Mouse (Mus musculus) forebrain, embryonic 16.5 days (tissue): ENCODE results near the gene Ubr3. TPM values are rescaled to one million over a fixed set of nuclear protein-coding genes. Genes with fewer than 3 reads are reported as not detected.
"Not testable (repeated sequence)": the region's sequence is repeated elsewhere in the genome, so short reads cannot be mapped to it uniquely, and the experiment has no call there.

Source experiments
- ATAC-seq: fragments of 200-750 bp; cut with Nextera tagmentation; 2 replicates; pipeline ENCODE4 v1.8.0; 2017; ENCODE audit warnings: mild to moderate bottlenecking, moderate library complexity
- H3K27ac ChIP-seq: fragments of 300-500 bp; sonication (generic); 2 replicates; pipeline ENCODE4 v1.5.1; 2014; ENCODE audit warnings: low read length, control low read depth
- H3K27me3 ChIP-seq: fragments of 300-500 bp; sonication (generic); replicated peaks from 2 replicates; pipeline ENCODE4 v1.6.1; 2014; ENCODE audit warnings: low read length; ENCODE audit not compliant: control insufficient read depth, insufficient read depth
- H3K36me3 ChIP-seq: fragments of 300-500 bp; sonication (generic); 2 replicates; pipeline ENCODE4 v1.6.1; 2014; ENCODE audit not compliant: control insufficient read depth, insufficient read depth
- H3K4me1 ChIP-seq: fragments of 300-500 bp; sonication (generic); replicated peaks from 2 replicates; pipeline ENCODE4 v1.6.1; 2014; ENCODE audit warnings: low read length; ENCODE audit not compliant: control insufficient read depth, insufficient read depth
- H3K4me2 ChIP-seq: fragments of 300-500 bp; sonication (generic); 2 replicates; pipeline ENCODE4 v1.6.1; 2014; ENCODE audit warnings: mild to moderate bottlenecking, low read length, control low read depth
- H3K4me3 ChIP-seq: fragments of 300-500 bp; sonication (generic); replicated peaks from 2 replicates; pipeline ENCODE4 v1.5.1; 2014; ENCODE audit warnings: mild to moderate bottlenecking, low read length, control low read depth
- H3K9ac ChIP-seq: fragments of 300-500 bp; sonication (generic); replicated peaks from 2 replicates; pipeline ENCODE4 v1.6.1; 2014; ENCODE audit warnings: low read depth, low read length, control low read depth
- H3K9me3 ChIP-seq: fragments of 300-500 bp; sonication (generic); 2 replicates; pipeline ENCODE4 v1.6.1; 2016; ENCODE audit warnings: low read length; ENCODE audit not compliant: control insufficient read depth
- WGBS: fragments of 180-500 bp; shearing (Covaris S2); extraction: QIAGEN DNeasy Blood & Tissue Kit; methylation state at CpG from one replicate; pipeline ENCODE4 v1.1.7; 2014; 5-methylcytosine and 5-hydroxymethylcytosine counted together
- polyA plus RNA-seq: library from polyadenylated mRNA; unstranded; fragments of >200 nt; fragmentation: Nextera tagmentation; extraction: Ambion mirVana; gene quantifications from 2 replicates; pipeline ENCODE4 v1.2.1, GENCODE M21; 2015

Gene Ubr3
- polyA plus RNA-seq, 1 experiment from 2014 or later: 18.2 TPM

DNA sequence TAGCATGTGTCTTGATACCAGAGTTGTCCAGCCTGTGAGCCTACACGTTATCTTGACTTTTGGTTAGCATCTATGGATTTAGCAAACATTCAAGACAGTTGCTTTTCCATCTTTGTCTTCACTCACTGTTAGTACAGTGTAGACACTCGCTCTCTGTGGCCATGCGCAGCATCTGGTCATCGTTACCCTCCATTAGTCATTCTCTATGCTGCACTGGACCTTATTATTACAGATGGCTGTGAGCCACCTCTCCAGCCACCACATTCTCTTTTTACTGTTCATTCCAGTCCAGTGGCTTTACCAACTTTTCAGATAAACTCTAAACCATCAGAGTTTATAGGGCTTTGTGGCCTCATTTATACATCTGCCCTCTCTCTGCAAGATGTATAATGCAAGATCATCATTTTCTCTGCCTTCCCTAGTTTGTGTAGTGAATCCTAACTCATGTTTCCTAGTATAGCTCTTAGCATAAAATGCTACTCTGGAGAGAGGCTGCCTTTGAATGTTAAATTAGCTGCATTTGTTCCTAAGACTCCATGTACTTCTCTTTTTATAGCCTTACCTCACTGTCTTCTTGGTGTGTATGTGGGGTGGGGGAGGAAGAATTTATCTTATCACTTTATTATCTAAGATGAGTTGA, 44.5 kb downstream of the Ubr3 start:
- H3K27ac ChIP-seq: no peak overlapping the region
- H3K27me3 ChIP-seq: no peaks in the 10 kb centered on the region
- H3K9ac ChIP-seq: no peak overlapping the region
- no peak overlapping the region for H3K4me2 ChIP-seq
- no peak for ATAC-seq
- H3K4me1 ChIP-seq: no peaks in the 10 kb centered on the region; the same call in 1 of the 2 replicates
- no peaks in the 10 kb centered on the region for H3K9me3 ChIP-seq
- H3K4me3 ChIP-seq: no peak overlapping the region
- 81% methylated on average over 4 of the region's 4 CpGs for whole genome bisulfite sequencing
- no peaks in the 10 kb centered on the region; the same call in 1 of the 2 replicates for H3K36me3 ChIP-seq

- Histone ChIP-seq H3K36me3 (peaks cover 2% of the 10 kb centered on the region; the same call in 1 of the 2 replicates), H3K4me2 (no peak overlapping the region), H3K9ac (no peak overlapping the region), H3K27me3 (no peaks in the 10 kb centered on the region), H3K4me3 (no peak overlapping the region), H3K9me3 (no peaks in the 10 kb centered on the region), H3K27ac (no peak overlapping the region), H3K4me1 (no peaks in the 10 kb centered on the region)
- ATAC-seq: no peak
- WGBS: 76% methylated on average over 8 of the region's 8 CpGs
These were observed 55.8 kb downstream of the Ubr3 start for GRCm38 (mm10) chr2:69952849-69953248.

DNA sequence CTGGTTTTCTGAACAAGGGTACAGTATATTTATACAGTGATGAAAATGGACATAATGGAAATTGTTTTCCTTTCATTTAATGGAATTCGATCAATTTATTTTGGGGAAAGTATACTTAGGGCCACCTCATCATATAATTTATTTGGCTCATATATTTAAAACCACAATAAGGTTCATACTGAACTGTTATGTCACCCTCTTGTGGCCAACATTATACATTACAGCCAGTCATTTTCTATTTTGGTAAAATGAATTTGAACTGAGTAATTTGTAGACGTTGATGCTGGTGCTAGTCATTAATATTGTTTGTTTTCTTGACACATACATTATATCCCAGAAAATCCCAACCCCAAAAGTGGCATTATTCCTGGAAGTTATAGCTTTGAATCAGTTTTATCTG, 58.6 kb downstream of the Ubr3 start:
- Histone ChIP-seq H3K36me3 (peaks cover 6% of the 10 kb centered on the region), H3K27ac (no peak overlapping the region), H3K4me1 (no peaks in the 10 kb centered on the region), H3K4me2 (no peak overlapping the region), H3K4me3 (no peak overlapping the region), H3K27me3 (no peaks in the 10 kb centered on the region), H3K9me3 (no peaks in the 10 kb centered on the region), H3K9ac (no peak overlapping the region)
- 46% methylated on average over 2 of the region's 2 CpGs for WGBS
- no peak for ATAC-seq

GRCm38 (mm10) chr2:69957622-69958021, 60.6 kb downstream of the Ubr3 start:
- Histone ChIP-seq H3K27me3 (no peaks in the 10 kb centered on the region), H3K27ac (no peak overlapping the region), H3K9me3 (no peaks in the 10 kb centered on the region), H3K4me2 (no peak overlapping the region), H3K36me3 (peaks cover 6% of the 10 kb centered on the region), H3K9ac (no peak overlapping the region), H3K4me3 (no peak overlapping the region), H3K4me1 (no peaks in the 10 kb centered on the region)
- WGBS: 95% methylated on average over 2 of the region's 2 CpGs
- ATAC-seq: no peak

DNA sequence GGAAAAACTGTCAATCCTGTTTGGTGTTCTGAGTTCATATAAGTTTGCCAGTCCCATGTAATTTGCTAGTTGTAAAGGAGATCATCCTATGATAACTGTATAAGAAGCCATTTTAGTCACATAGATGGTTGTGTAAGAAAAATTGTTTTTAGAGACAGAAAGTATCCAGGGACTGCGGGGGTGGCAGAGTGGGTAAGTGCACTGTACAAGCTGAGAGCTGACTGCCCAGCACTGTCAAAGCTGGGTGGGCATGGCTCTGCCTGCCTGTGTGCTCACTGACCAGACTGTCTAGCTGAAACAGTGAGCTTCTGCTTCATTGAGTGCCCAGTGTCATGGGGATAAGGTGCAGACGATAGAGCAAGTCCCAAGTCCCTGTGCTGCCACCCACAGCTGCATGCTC, 77.8 kb downstream of the Ubr3 start:
- Histone ChIP-seq H3K4me2 (no peak overlapping the region), H3K9me3 (no peaks in the 10 kb centered on the region), H3K27me3 (no peaks in the 10 kb centered on the region), H3K9ac (no peak overlapping the region), H3K36me3 (peaks cover 23% of the 10 kb centered on the region), H3K27ac (no peak overlapping the region), H3K4me1 (no peaks in the 10 kb centered on the region), H3K4me3 (no peak overlapping the region)
- ATAC-seq: no peak
- WGBS: 88% methylated on average over 2 of the region's 2 CpGs

- Histone ChIP-seq H3K4me1 (no peaks in the 10 kb centered on the region), H3K4me2 (no peak overlapping the region), H3K9me3 (no peaks in the 10 kb centered on the region), H3K9ac (no peak overlapping the region), H3K36me3 (peaks cover 17% of the 10 kb centered on the region), H3K27me3 (no peaks in the 10 kb centered on the region), H3K4me3 (no peak overlapping the region), H3K27ac (no peak overlapping the region)
- ATAC-seq: no peak
- WGBS: 90% methylated on average over 6 of the region's 6 CpGs
These were observed 92.2 kb downstream of the Ubr3 start for GRCm38 (mm10) chr2:69989224-69989623.

DNA sequence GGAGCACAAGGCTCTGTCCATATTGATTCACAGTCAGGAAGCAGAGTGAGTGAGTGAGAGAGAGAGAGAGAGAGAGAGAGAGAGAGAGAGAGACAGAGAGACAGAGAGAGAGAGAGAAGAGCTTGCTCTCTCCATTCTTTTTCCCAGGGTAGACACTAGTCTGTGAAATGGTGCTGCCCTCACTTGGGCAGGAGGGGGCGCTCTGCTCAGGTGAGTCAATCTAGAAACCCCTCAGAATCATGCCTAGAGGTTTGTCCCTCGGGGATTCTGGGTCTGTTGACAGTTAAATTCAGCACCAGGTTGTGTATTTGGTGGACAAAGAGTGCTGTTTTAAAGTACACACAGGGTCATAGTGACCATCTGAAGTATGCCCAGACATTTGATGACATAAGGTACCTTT, 93.6 kb downstream of the Ubr3 start:
- Histone ChIP-seq H3K4me2 (no peak overlapping the region), H3K9me3 (no peaks in the 10 kb centered on the region), H3K4me1 (no peaks in the 10 kb centered on the region), H3K9ac (no peak overlapping the region), H3K4me3 (no peak overlapping the region), H3K36me3 (peaks cover 19% of the 10 kb centered on the region), H3K27me3 (no peaks in the 10 kb centered on the region), H3K27ac (no peak overlapping the region)
- WGBS: 46% methylated on average over 2 of the region's 2 CpGs
- no peak for ATAC-seq

GRCm38 (mm10) chr2:69994082-69994736, 97.2 kb downstream of the Ubr3 start:
- not testable (repeated sequence) for H3K9me3 ChIP-seq, H3K4me3 ChIP-seq, H3K4me1 ChIP-seq, H3K27me3 ChIP-seq, H3K9ac ChIP-seq, H3K27ac ChIP-seq, H3K4me2 ChIP-seq, ATAC-seq
- peaks cover 16% of the 10 kb centered on the region for H3K36me3 ChIP-seq
- 90% methylated on average over 3 of the region's 3 CpGs for WGBS

DNA sequence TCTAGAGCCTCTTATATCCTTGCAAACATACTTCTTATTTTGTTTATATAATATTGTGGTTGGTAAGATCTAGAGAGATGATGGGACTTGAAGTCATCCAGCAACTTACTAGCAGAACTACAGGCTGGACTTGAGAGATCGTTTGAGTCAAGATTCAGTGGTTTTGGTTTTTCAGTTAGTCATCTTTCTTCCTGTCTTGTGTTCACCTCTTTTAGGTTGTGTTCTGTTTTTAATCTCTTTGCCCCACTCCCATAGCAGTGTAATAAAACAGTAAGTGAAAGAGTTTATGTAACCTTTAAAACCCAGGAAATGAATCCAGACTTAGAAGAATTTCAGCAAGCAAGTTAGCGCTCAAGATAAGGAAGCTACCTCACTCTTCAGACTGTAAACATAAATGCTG, 97.7 kb downstream of the Ubr3 start:
- no peak overlapping the region for H3K9ac ChIP-seq
- H3K4me1 ChIP-seq: no peaks in the 10 kb centered on the region
- no peak overlapping the region for H3K4me3 ChIP-seq
- ATAC-seq: no peak
- no peak overlapping the region for H3K27ac ChIP-seq
- peaks cover 11% of the 10 kb centered on the region for H3K36me3 ChIP-seq
- no peak overlapping the region for H3K4me2 ChIP-seq
- H3K27me3 ChIP-seq: no peaks in the 10 kb centered on the region
- H3K9me3 ChIP-seq: no peaks in the 10 kb centered on the region
- 82% methylated on average over 2 of the region's 2 CpGs for WGBS
